Mouse (Mus musculus) embryo, embryonic 11.5 days (tissue): ENCODE measurements around the gene Cntln.

Source experiments
- DNase-seq: peaks from one replicate; pipeline ENCODE4 v3.0.0-alpha.2; 2012; ENCODE audit warnings: low read depth, low spot score

Gene Cntln

DNA sequence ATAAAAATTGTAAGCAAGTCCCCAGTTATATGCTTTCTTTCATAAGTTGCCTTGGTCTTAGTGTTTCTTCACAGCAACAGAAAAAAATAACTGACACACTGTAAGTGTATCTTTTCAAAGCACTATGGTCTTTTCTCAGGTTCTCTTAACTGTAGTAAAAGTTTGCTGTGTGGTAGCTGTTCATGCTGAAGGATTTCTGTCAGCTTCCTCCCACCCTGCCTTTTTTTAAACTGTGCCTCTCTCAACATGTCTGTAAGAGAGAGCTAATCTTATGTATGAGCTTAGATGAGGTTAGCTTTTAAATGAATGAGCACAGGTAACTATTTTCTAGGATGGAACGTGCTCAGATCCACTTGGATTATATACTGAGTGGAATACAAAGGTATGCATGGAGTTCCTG lies 170.5 kb downstream of the Cntln start:
- no peak for DNase-seq

DNA sequence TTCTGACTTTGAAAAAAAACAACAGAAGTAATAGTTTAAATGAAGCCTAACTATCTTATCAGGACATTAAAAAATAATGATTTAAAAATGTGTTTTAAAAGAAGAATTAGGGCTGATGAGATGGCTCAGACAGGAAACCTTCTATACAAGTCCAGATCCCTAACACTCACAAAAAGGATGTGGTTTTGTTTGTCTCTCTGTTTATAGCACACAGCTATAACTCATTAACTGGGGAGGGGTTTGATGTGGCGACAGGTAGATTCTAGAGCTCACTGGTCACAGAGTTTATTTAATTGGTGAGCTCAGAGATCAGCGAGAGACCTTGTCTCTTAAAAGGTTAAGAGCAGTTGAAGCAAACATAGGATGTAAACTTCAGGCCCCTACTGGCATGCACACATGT lies 175.5 kb downstream of the Cntln start:
- no peak for DNase-seq

DNA sequence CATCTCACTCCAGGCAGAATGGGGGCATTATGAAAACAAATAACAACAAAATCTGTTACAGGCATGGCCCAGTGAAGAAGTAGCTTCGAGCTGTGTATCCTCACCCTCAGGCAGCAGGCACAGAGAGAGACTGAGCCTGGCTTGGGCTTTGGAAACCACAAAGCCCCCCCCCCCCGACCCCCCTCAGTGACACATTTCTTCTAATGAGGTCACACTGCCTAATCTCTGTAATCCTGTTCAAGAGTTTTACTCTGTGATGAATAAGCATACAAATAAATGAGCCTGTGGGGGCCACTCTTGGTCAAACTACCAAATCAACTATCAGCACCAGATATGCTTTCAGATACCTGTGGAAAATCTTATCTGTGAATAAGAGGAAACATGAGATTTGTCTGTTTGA lies 177.6 kb downstream of the Cntln start:
- no peak for DNase-seq

DNA sequence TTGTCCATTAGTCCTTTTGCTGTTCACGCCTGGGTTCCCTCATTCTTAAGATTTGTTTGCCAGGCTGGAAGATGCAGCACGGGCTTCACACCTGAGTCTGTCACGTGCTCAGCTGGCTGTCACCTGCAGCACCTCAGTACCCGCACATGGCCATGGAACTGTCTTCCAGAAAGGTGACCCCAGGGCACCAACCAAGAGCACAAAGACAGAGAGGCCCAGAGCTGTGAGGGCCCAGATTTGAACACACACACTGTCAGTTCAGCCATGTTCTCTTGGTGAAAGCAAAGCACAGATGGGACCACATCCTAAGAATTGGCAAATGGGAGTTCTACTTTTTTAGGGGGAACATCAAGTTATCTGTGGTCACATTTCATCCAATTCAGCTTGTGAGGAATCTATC lies 211.9 kb downstream of the Cntln start:
- DNase-seq: no peak

DNA sequence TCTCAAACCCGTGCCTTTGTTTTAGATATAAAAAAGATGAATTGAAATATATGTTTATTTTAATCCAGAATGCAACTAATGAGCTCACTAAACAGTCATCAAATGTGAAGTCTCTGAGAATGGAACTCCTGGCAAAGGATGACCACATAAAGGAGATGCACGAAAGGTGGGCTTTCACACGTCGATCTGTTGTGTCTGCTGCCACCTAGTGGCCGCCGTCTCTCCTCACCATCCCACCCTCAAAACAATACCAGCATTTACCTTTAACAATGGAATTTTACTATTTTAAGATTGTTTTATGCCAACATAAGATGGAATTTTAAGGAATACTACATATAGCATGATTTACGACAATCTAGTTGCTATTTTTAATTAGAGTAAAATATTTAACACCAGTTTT lies 212.6 kb downstream of the Cntln start:
- peak; percentile 62 for DNase-seq

DNA sequence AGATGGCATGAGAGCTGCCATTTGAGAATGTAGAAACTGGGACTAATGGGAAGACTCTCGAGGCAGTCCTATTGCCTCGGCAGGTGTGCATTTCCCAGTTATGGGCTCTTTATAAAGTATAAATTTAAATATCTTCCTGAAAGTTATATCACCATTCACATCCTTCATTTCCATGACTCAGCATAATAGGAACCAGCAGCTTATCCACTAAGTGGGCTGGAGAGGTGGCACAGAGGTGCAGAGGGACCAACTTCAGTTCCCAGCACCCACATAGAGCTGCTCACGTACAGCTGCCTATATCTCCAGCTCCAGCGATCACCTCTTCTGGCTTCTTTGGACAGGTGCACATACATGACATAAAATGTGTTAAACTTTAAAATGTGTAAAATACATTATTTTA lies 218.1 kb downstream of the Cntln start:
- no peak for DNase-seq

DNA sequence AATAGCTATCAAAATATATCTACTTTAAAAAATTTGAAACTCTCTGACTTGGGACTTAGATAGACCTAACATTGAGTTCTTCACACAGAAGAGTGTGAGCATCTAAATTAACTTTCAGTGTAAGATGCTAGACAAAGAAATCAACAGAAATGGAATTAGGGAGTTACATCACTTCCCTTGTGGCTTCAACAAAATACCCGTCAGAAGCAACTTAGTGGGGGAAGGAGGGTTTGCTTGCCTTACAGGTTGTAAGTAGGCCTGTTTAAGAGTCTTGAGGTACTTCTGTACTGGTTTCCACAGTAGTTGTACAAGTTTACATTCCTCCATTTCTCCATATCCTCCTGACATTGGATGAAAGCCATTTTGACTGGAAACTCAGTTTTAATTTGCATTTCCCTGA lies 222.3 kb downstream of the Cntln start:
- no peak for DNase-seq

DNA sequence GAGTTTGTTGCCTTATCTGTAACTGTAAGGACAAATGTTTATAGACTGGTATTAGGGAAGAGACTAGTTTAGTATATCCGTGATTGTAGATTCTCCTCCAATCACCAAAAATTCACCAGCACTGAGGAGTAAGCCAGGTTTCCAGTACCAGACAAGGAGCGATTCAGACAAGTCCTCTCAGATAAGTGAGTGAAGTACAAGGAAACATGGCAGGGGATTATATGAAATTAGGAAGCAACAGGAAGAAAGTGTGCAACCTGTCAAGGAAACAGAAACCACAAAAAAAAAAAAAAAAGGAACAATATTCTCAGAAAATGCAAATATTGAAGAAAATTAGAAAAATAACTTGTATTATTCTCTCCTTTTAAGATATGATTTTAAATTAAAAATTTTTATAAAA lies 222.9 kb downstream of the Cntln start:
- DNase-seq: no peak

DNA sequence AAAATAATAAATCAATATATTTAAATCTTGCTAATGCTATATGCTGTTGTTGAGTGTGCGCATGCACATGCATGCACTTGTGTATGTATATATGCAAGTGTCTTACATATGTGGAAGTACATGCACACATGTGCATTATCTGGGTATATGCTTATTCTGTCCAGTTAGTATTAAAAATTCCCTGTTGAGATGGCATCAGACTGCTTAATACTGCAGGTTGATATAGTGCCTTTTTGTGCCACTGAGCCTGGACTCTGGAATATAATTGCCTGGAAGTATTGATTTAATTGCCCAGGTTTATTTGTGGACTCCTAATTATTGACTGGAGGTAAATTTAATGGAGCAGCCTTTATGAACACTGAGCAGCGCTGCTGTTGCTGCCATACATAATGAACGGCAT lies 236.2 kb downstream of the Cntln start:
- no peak for DNase-seq

DNA sequence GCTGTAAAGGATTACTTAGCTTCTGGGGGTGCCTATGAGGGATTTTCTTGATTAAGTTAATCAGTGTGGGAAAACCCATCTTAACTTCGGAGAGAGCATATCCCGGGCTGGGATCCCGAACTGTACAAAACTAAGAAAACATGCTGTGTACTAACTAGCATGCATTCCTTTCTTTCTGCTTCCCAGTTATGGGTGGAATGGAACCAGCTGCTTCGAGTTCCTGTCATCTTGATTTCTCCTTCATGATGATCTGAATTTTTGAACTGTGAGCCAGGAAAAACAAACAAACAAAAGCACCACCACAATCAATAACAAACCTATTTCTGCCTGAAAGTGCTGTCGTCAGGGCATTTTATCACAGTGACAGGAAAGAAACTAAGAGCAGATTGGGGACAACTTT lies 265.6 kb downstream of the Cntln start:
- no peak for DNase-seq

DNA sequence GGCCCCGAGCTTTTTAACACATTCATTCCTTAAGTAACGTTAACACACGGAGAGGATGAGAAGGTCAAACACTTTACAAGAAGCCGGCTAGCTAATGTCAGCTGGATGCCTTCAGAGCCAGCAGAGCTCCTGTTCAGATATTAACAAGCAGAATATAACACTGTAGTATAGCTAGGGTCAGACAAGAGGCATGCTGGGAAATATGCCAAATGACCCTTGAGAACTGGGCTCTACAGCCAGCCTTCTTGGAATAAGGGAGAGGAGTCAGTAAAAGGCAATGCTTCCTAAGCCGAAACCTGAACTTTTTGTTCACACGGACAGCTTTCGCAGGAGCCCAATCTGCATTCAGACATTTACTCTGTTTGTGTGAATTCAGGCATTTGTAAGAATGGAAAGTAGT lies 267.8 kb downstream of the Cntln start:
- no peak for DNase-seq

DNA sequence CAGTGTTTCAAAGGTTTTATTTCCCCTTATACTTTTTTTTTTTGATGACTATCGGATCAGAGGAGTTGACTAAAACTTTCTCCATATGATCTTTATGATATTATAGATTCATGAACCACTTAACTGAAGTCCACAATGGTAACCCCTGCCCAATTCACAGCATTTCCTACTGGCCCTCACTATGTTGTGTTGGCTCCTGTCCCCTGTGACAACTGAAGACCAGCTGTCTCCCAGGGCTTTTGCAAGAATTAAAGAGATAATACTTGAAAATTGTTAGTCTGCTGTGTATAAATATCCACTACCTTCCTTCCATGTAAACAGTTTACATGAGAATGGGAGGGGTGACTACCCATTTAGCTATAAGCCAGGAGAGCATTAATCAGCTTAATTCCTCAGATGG lies 270.3 kb downstream of the Cntln start:
- no peak for DNase-seq

DNA sequence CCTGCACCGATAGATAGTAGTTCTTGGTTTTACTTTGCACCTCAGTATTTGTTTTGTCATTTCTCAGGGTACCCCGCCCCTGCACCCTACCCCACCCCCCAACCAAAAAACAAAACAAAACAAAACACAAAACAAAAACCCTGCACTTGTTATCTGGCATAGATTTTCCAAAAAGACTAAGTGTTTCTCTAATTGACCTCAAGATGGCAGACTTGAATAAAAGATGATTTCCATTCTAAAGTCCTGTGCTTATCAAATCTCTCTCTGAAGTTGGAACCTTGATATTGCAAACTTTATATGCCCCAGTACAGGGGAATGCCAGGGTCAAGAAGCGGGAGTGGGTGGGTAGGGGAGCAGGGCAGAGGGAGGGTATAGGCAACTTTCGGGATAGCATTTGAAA lies 277.0 kb downstream of the Cntln start:
- no peak for DNase-seq

DNA sequence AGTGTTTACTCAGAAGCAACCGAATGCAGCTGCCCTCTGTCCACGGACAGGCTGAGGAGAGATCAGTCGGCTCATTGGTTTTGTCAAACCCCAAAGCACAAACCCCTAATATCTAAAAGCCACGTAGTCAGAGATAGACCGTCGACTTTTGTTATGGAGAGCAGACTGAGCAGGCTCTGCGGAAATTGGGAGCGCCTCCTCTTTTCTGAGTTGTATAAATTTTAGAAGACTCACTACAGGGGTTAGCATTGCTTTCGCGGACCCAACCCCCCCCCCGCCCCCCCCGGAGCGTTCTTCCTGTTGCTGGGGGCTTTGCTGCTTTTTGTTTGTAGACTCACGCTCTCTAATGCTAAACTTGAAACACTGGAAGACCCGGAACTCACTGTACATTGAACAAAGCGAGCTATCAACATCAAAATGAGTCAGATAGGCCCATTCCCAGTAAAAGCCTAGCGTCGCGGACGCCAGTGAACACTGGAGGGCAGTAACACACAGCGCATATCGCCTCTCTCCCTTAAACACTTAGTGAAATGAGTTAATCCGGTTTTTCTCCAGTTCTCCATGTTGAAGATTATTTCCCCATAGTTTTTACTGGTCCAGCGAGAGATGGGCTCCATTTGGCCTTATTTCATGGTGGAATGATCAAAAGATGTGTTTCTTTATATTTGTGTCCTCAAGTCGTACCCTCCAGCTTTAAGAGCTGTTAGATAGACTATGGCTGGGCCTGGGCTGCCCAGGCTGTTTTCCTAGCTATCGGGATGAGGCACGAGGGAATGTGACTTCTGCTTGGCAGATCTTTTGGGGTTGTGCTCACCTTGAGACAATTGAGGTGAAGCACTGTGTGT lies 278.6 kb downstream of the Cntln start:
- peak; percentile 61 for DNase-seq

DNA sequence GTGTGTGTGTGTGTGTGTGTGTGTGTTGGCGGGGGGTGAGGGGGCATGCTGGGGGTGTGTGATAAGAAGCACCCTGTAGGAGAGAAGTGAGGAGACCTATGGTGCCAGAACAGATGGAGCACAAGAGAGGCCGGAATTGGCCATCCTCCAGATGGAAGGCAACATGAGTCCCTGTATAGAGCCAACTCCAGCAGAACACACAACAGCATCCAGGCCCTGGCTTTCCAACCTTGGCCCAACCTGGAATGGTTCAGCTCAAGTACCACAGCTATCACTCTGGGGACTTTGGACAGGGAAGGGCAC lies 279.2 kb downstream of the Cntln start:
- no peak for DNase-seq

DNA sequence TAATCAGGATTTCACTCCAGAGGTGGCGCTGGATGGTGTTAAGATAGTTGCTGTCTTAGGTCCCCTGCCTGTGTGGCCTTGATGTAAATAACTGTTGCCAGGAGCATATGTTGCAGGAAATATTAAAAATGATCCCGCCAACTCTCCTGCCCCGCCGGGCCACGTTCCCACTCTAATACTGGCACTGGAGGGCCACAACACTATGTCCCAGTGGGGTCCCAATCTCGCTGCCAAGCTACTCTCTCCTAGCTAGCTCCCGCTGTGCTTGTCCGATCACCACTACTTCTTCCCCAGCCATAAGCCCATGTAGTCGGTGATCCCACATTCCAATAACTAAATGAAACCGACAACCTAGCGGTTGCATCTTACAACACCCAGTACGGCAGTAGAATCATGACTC lies 283.9 kb downstream of the Cntln start:
- no peak for DNase-seq

DNA sequence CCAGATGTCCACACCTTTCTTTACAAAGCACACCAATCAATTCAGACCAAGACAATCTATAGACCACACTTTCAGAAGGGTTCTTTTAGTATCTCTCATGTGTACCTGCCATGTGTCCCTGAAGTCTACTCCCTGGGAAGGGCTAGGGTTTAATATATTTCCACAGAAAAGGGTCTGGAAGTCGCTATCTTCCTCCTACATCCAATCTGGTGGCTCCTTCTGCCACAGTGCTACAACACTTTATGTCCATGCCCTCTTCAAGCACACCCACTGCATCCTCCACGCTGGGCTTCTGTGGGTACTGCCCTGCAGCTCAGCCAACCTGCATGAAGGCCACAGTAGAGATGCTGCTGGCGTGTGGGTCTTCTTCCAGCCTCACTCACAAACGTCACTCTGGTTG lies 291.4 kb downstream of the Cntln start:
- no peak for DNase-seq

DNA sequence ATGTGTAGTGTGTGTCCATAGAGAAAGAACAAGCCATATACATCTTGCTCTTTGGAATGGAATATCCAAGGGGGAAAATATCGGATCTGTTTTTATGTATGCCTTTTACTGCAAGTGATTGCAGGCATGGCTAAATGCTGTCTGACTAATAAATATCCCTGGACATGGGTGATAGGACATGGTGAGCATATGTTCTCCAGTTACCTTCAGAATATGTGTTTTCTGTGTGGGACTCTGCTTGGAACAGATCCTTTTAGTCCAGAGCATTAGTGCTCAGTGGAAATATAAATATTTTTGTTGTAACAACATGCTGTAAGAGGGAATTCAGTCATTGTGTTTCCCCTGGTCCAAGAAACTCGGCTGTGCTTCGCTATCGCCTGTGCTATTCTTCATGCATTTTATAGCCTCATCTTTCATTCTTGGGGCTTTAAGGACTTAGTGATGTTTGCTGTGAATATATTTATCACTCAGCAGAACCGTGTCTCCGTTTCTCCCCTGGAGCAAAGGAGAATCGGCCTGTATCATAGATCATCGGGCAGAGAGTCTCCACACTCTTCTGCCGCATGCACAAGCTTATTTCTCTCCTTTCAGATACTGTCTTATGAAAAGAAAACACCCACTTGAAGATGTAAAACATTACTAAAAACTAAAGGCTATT lies 294.4 kb downstream of the Cntln start:
- DNase-seq: no peak
